Mouse (Mus musculus) brain, embryonic 14.5 days (tissue): ENCODE measurements around the gene Kdm5a.

ENCODE experiments used
- CTCF ChIP-seq: fragments of 200-500 bp; IDR thresholded peaks from 2 replicates; pipeline ENCODE4 v1.5.1; 2012; ENCODE audit warnings: inconsistent platforms, mild to moderate bottlenecking, moderate library complexity, borderline replicate concordance; ENCODE audit not compliant: insufficient read depth, insufficient read length; ENCODE audit errors: extremely low read depth
- POLR2A ChIP-seq: fragments of 200-500 bp; IDR thresholded peaks from 2 replicates; pipeline ENCODE4 v1.6.1; 2012; ENCODE audit warnings: mild to moderate bottlenecking, inconsistent platforms, borderline replicate concordance; ENCODE audit not compliant: poor library complexity, insufficient read depth, insufficient read length, severe bottlenecking; ENCODE audit errors: extremely low read depth

- TF ChIP-seq CTCF (no peak), POLR2A (no peak)
Observed at GRCm38 (mm10) chr6:120395622-120396345, 31.9 kb downstream of the Kdm5a start.
